In the genomic region with DNA sequence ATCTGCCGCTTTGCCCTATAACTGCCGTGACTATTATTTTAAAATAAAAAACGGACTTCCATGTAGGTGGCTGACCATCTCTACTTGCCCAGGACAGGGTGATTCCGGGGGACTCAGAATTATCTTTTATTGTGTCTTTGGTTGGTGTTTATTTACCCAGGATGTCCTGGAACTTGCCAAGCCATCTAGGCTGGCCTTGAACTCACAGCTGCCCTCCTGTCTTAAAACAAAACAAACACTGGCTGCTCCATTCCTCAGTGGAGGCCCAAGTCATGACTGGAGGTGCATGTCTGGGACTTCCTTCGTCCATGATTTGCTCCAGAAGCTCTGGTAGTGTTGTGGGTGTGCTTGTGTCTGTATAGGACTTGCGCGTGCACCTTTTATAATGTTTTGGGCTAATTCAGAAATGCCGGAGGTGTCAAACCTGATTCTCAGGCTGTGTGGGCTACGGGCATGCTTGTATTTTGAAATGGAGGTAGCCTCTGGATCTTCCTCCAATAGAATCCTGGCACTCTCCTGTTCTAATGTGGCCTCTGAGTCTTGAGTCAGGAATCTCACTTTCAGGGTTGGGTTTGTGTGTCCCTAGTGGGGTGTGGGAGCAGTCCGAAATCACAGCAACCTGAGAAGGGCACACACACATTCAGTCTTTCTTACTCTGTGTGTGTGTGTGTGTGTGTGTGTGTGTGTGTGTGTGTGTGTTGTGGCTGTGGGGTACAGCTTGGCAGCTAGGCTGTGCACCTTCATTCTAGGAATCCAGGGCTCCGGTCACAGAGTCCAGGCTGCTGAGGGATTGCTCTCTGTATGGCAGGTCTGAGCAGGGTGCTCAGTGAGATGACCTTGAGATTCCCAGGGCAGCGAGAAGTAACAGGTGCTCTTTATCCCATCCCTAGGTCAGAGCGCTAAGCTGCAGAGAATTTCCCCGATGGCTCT, we compare ENCODE assay signal across 20 mouse cellular contexts. TPM values are rescaled to one million over a fixed set of nuclear protein-coding genes. Genes with fewer than 3 reads are reported as not detected.
DNase-seq lines count a peak whose midpoint lies in the region; ATAC-seq lines count a peak whose summit lies in the region.
"Had no signal": no experiment of that assay in that cellular context is flagged by ENCODE, and none has a peak within 500 bp of the region (broad histone marks: within the 10 kb centered on the region; RNA-seq: fewer than 3 reads in every experiment).

No protein-coding gene starts in this region.

- no peaks in the 10 kb centered on the region for H3K36me3 ChIP-seq in heart, embryonic 16.5 days (ENCODE audit: control insufficient read depth, insufficient read depth)
- no peaks in the 10 kb centered on the region for H3K36me3 ChIP-seq in neural tube, embryonic 13.5 days
- H3K36me3 ChIP-seq in neural tube, embryonic 15.5 days, result no peaks in the 10 kb centered on the region
- no peaks in the 10 kb centered on the region for H3K36me3 ChIP-seq in limb, embryonic 12.5 days
- H3K36me3 ChIP-seq: midbrain, embryonic 12.5 days had no signal

- 47% methylated on average over 14 of the region's 14 CpGs for WGBS in heart, embryonic 16.5 days
- WGBS in neural tube, embryonic 13.5 days, result 86% methylated on average over 14 of the region's 14 CpGs
- 88% methylated on average over 14 of the region's 14 CpGs for WGBS in neural tube, embryonic 15.5 days
- 76% methylated on average over 14 of the region's 14 CpGs for WGBS in limb, embryonic 12.5 days

- H3K27me3 ChIP-seq in heart, embryonic 16.5 days (ENCODE audit: control insufficient read depth, insufficient read depth, low read length), result no peaks in the 10 kb centered on the region
- H3K27me3 ChIP-seq in neural tube, embryonic 13.5 days, result no peaks in the 10 kb centered on the region
- H3K27me3 ChIP-seq in neural tube, embryonic 15.5 days (replicated peaks), result no peaks in the 10 kb centered on the region
- H3K27me3 ChIP-seq in limb, embryonic 12.5 days, result no peaks in the 10 kb centered on the region
- H3K27me3 ChIP-seq: midbrain, embryonic 12.5 days had no signal

- H3K9ac ChIP-seq in heart, embryonic 16.5 days (ENCODE audit: low read length), result peak overlapping the region; percentile 84
- no peak overlapping the region for H3K9ac ChIP-seq in neural tube, embryonic 13.5 days
- H3K9ac ChIP-seq in neural tube, embryonic 15.5 days (replicated peaks), result no peak overlapping the region
- no peak overlapping the region for H3K9ac ChIP-seq in limb, embryonic 12.5 days (replicated peaks)
- H3K9ac ChIP-seq: liver, embryonic 14.5 days; midbrain, embryonic 12.5 days had no signal

- peak overlapping the region; percentile 63 for H3K4me2 ChIP-seq in heart, embryonic 16.5 days (ENCODE audit: low read depth, low read length)
- no peak overlapping the region for H3K4me2 ChIP-seq in neural tube, embryonic 13.5 days
- no peak overlapping the region for H3K4me2 ChIP-seq in neural tube, embryonic 15.5 days
- no peak overlapping the region for H3K4me2 ChIP-seq in limb, embryonic 12.5 days
- H3K4me2 ChIP-seq: midbrain, embryonic 12.5 days had no signal

- H3K9me3 ChIP-seq in heart, embryonic 16.5 days (replicated peaks; ENCODE audit: control insufficient read depth, low read length), result no peaks in the 10 kb centered on the region
- no peaks in the 10 kb centered on the region for H3K9me3 ChIP-seq in neural tube, embryonic 13.5 days
- H3K9me3 ChIP-seq in neural tube, embryonic 15.5 days (replicated peaks), result no peaks in the 10 kb centered on the region
- H3K9me3 ChIP-seq in limb, embryonic 12.5 days, result no peaks in the 10 kb centered on the region
- H3K9me3 ChIP-seq: midbrain, embryonic 12.5 days had no signal

- ATAC-seq in heart, embryonic 16.5 days (replicated peaks; ENCODE audit: extremely low read depth, insufficient read depth, low FRiP score), result peak; percentile 15; the same call in 1 of the 2 replicates
- no peak for ATAC-seq in neural tube, embryonic 13.5 days (ENCODE audit: low read depth)
- no peak for ATAC-seq in neural tube, embryonic 15.5 days (ENCODE audit: low FRiP score)
- no peak for ATAC-seq in limb, embryonic 12.5 days (ENCODE audit: insufficient number of reproducible peaks, insufficient read depth, low FRiP score, low TSS enrichment, low read depth)
- ATAC-seq: activated CD4-positive, CD25-positive, alpha-beta regulatory T cell, adult 4 months; forebrain, embryonic 16.5 days had no signal

- DNase-seq in gastrocnemius, adult 8-10 months (ENCODE audit: low spot score in 2 of 2), result peak; percentile 33 to 42
- no peak for DNase-seq in gastrocnemius, postnatal 4 days (ENCODE audit: low spot score in 2 of 2)
- DNase-seq in heart, adult 11 months, result no peak
- DNase-seq in embryo, embryonic 10 days (ENCODE audit: low spot score), result no peak
- DNase-seq: cerebellum, adult 9-11 months; kidney, postnatal 10 days; layer of hippocampus, adult 9-11 months; lung, postnatal 36 days; right cerebral cortex, postnatal 25 days had no signal

- peak overlapping the region; percentile 62 for H3K4me3 ChIP-seq in heart, embryonic 16.5 days (ENCODE audit: low read length)
- H3K4me3 ChIP-seq in neural tube, embryonic 13.5 days, result no peak overlapping the region
- no peak overlapping the region for H3K4me3 ChIP-seq in neural tube, embryonic 15.5 days (replicated peaks)
- no peak overlapping the region for H3K4me3 ChIP-seq in limb, embryonic 12.5 days (replicated peaks)
- H3K4me3 ChIP-seq: erythroblast, embryonic 14.5 days; midbrain, embryonic 12.5 days; myocyte had no signal

- H3K27ac ChIP-seq in heart, embryonic 16.5 days (ENCODE audit: low read length), result peak overlapping the region; percentile 99
- H3K27ac ChIP-seq in neural tube, embryonic 13.5 days (replicated peaks), result 0 out of 2 replicates have a peak overlapping the region, but pooled peaks have one; percentile 61
- no peak overlapping the region for H3K27ac ChIP-seq in neural tube, embryonic 15.5 days (replicated peaks)
- H3K27ac ChIP-seq in limb, embryonic 12.5 days, result peak overlapping the region; percentile 62; the same call in 1 of the 2 replicates
- H3K27ac ChIP-seq: liver, embryonic 14.5 days; midbrain, embryonic 12.5 days had no signal

- peaks cover 17% of the 10 kb centered on the region for H3K4me1 ChIP-seq in heart, embryonic 16.5 days (ENCODE audit: control insufficient read depth, insufficient read depth, low read length)
- peaks cover 12% of the 10 kb centered on the region for H3K4me1 ChIP-seq in neural tube, embryonic 13.5 days (replicated peaks)
- H3K4me1 ChIP-seq in neural tube, embryonic 15.5 days, result peaks cover 14% of the 10 kb centered on the region; the same call in 1 of the 2 replicates
- peaks cover 21% of the 10 kb centered on the region for H3K4me1 ChIP-seq in limb, embryonic 12.5 days (replicated peaks)

RNA-seq across cellular contexts. Expression of a gene that starts 1.0 kb away (rescaled TPM):
- total RNA-seq in gastrocnemius, adult 8-10 months (2022), result 100 to 1,000 TPM; 163 to 191 (median 187) TPM
- 10 to 100 TPM; 59.6 to 62.8 TPM for total RNA-seq in gastrocnemius, postnatal 4 days (2021)
- 12.0 and 13.9 TPM in 2 replicates for polyA plus RNA-seq in heart, embryonic 16.5 days (2015; fragmentation: Nextera tagmentation; extraction: Ambion mirVana)
- 3.1 and 3.3 TPM in 2 replicates for polyA plus RNA-seq in neural tube, embryonic 13.5 days (2015; fragmentation: Nextera tagmentation; extraction: Ambion mirVana)
- 4.7 and 5.0 TPM in 2 replicates for polyA plus RNA-seq in neural tube, embryonic 15.5 days (2015; fragmentation: Nextera tagmentation; extraction: Ambion mirVana)
- 4.7 TPM in 2 replicates for polyA plus RNA-seq in limb, embryonic 12.5 days (2016; fragmentation: Nextera tagmentation; extraction: Ambion mirVana)

RNA-seq across cellular contexts. Expression of a gene that starts 17.1 kb away (rescaled TPM):
- 10 to 100 TPM in 2 of 4 experiments, 1 to 10 TPM in 2; 6.8 to 11.5 (median 10.0) TPM for total RNA-seq in gastrocnemius, adult 8-10 months (2022)
- 10 to 100 TPM; 10.5 to 14.0 TPM for total RNA-seq in gastrocnemius, postnatal 4 days (2021)
- 42.7 and 43.0 TPM in 2 replicates for polyA plus RNA-seq in heart, embryonic 16.5 days (2015; fragmentation: Nextera tagmentation; extraction: Ambion mirVana)
- polyA plus RNA-seq in neural tube, embryonic 13.5 days (2015; fragmentation: Nextera tagmentation; extraction: Ambion mirVana), result 9.0 and 9.6 TPM in 2 replicates
- 9.2 and 20.7 TPM in 2 replicates for polyA plus RNA-seq in neural tube, embryonic 15.5 days (2015; fragmentation: Nextera tagmentation; extraction: Ambion mirVana)
- polyA plus RNA-seq in limb, embryonic 12.5 days (2016; fragmentation: Nextera tagmentation; extraction: Ambion mirVana), result 61.7 and 63.0 TPM in 2 replicates

RNA-seq across cellular contexts. Expression of a gene that starts 19.3 kb away (rescaled TPM):
- total RNA-seq in gastrocnemius, adult 8-10 months (2022), result 1 to 10 TPM in 1 of 4 experiments, under 1 TPM in 2, not detected in 1; 0.67 to 1.2 (median 0.94) TPM
- 1 to 10 TPM; 3.3 to 3.4 TPM for total RNA-seq in gastrocnemius, postnatal 4 days (2021)
- 7.3 and 8.0 TPM in 2 replicates for polyA plus RNA-seq in heart, embryonic 16.5 days (2015; fragmentation: Nextera tagmentation; extraction: Ambion mirVana)
- 7.3 and 9.7 TPM in 2 replicates for polyA plus RNA-seq in neural tube, embryonic 13.5 days (2015; fragmentation: Nextera tagmentation; extraction: Ambion mirVana)
- 6.2 and 7.8 TPM in 2 replicates for polyA plus RNA-seq in neural tube, embryonic 15.5 days (2015; fragmentation: Nextera tagmentation; extraction: Ambion mirVana)
- 13.8 and 16.1 TPM in 2 replicates for polyA plus RNA-seq in limb, embryonic 12.5 days (2016; fragmentation: Nextera tagmentation; extraction: Ambion mirVana)

RNA-seq across cellular contexts. Expression of a gene that starts 55.9 kb away (rescaled TPM):
- total RNA-seq in gastrocnemius, adult 8-10 months (2022), result not detected
- not detected for total RNA-seq in gastrocnemius, postnatal 4 days (2021)
- 0.14 and 0.27 TPM in 2 replicates for polyA plus RNA-seq in heart, embryonic 16.5 days (2015; fragmentation: Nextera tagmentation; extraction: Ambion mirVana)
- polyA plus RNA-seq in neural tube, embryonic 13.5 days (2015; fragmentation: Nextera tagmentation; extraction: Ambion mirVana), result 71.9 and 79.6 TPM in 2 replicates
- polyA plus RNA-seq in neural tube, embryonic 15.5 days (2015; fragmentation: Nextera tagmentation; extraction: Ambion mirVana), result 76.6 and 90.0 TPM in 2 replicates
- 0.08 TPM in 1 of 2 replicates, not detected in the other for polyA plus RNA-seq in limb, embryonic 12.5 days (2016; fragmentation: Nextera tagmentation; extraction: Ambion mirVana)
- polyA plus RNA-seq: activated CD4-positive, CD25-positive, alpha-beta regulatory T cell, adult 4 months; erythroblast, embryonic 14.5 days; liver, embryonic 14.5 days; thymus, postnatal 0 days had no signal

Comparison
In these comparisons a context has a peak if more than half of its experiments do, and no peak if none do; other contexts are left out.
1. DNase-seq: peak in gastrocnemius, adult 8-10 months (2 of 2); none in gastrocnemius, postnatal 4 days (0 of 2), heart, adult 11 months (single experiment) and embryo, embryonic 10 days (single experiment).